Mouse (Mus musculus): ENCODE results near the gene Wasf2. TPM values are rescaled to one million over a fixed set of nuclear protein-coding genes. Genes with fewer than 3 reads are reported as not detected.

Wasf2 gene
- polyA plus RNA-seq, 1 experiment: 150 TPM

DNA sequence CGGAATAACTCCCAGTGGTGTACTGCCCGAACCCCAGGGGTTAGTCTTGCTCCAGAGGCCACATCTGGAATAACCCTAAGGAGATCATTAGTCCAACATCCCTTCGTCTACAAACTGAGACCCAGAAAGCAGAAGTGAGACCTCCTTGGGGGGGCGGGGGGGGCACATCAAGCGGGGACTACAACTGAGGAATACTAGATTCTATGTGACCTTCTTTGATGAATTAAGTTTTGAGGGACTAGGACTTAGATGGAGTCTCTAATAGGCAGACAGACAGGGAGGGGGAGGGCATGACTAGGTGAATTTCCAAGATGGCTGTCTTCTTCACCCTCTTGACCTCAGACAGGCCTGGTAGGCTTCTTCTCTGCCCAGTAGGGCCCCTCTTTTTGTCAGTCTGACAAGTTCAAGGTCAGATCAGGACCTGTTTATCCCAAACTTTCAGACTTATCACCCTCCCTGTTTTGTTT is 20.9 kb upstream of the Wasf2 start:
- H3K27ac ChIP-seq (ENCODE audit: insufficient read depth, low read depth, low read length): no peak overlapping the region
- TF ChIP-seq CTCF (IDR thresholded peaks at IDR 0.05; ENCODE audit: low read depth, low read length) (no peak), POLR2A (IDR thresholded peaks at IDR 0.05; ENCODE audit: borderline replicate concordance, low read depth, low read length) (no peak)
- H3K4me1 ChIP-seq (ENCODE audit: control insufficient read depth, insufficient read depth, low read length): 0 out of 2 replicates have a peak, but pooled peaks cover 2% of the 10 kb centered on the region
- no peak overlapping the region for H3K4me3 ChIP-seq (ENCODE audit: insufficient read depth, low read length)

DNA sequence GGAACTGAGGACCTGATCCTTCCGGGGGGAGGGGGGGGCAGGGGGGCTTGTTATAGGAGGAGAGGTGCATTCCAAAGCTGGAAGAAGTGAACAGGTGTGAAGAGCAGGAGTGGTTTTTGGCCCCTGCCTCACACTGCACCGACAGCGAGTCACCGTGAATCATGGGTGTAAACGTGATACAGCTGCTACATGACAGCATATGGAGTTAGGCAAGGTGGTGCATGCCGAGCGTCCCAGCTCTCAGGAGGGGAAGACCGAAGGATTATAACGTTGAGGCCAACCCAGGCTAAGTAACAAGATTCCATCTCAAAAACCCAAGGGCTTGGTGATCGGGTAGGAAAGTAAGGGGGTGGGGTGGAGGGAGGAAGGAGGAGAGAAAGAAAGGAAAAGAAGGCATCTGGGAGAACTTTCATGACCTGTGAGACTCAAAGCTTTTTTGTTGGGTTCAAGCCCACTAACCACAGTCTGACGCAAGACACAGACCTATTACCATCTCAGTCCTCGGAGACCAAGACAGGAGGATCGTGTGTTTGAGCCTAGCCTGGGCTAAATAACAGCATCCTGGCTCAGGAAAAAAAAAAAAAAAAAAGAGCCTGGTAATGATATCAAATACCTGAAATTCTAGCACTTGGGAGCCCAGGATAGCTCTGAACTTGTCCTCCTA is 18.0 kb upstream of the Wasf2 start:
- no peak overlapping the region for H3K4me3 ChIP-seq (ENCODE audit: insufficient read depth, low read length)
- peaks cover 9% of the 10 kb centered on the region for H3K4me1 ChIP-seq (ENCODE audit: control insufficient read depth, insufficient read depth, low read length)
- TF ChIP-seq POLR2A (IDR thresholded peaks at IDR 0.05; ENCODE audit: borderline replicate concordance, low read depth, low read length) (no peak), CTCF (IDR thresholded peaks at IDR 0.05; ENCODE audit: low read depth, low read length) (no peak)
- H3K27ac ChIP-seq (ENCODE audit: insufficient read depth, low read depth, low read length): no peak overlapping the region

DNA sequence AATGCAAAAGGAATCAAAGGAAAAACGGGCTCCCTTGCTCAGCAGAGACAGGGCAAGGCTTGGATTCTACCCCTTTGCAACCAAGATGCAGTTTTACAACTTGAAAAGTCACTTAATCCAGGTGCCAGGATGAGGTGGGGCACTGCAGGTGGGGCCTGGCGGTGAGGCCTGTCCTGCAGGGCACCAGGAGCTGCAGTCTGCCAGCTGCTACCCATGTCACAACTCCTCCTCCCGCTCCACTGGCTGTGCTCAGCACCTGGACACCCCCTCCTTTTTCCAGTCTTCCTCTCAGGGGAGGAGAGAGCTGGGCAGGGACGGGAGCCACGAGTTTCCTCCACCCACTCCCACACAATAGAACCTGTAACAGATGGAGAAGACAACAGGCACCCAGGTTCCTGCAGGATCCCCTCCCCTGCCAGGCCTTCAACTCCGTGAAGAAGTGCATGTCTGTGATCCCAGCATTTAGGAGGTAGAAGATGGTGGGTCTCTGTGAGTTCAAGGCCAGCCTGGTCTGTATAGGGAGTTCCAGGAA is 16.9 kb upstream of the Wasf2 start:
- Histone ChIP-seq H3K4me3 (ENCODE audit: insufficient read depth, low read length) (no peak overlapping the region), H3K4me1 (ENCODE audit: control insufficient read depth, insufficient read depth, low read length) (peaks cover 11% of the 10 kb centered on the region), H3K27ac (ENCODE audit: insufficient read depth, low read depth, low read length) (no peak overlapping the region)
- no peak for TF ChIP-seq CTCF (IDR thresholded peaks at IDR 0.05; ENCODE audit: low read depth, low read length)
- no peak for TF ChIP-seq POLR2A (IDR thresholded peaks at IDR 0.05; ENCODE audit: borderline replicate concordance, low read depth, low read length)

DNA sequence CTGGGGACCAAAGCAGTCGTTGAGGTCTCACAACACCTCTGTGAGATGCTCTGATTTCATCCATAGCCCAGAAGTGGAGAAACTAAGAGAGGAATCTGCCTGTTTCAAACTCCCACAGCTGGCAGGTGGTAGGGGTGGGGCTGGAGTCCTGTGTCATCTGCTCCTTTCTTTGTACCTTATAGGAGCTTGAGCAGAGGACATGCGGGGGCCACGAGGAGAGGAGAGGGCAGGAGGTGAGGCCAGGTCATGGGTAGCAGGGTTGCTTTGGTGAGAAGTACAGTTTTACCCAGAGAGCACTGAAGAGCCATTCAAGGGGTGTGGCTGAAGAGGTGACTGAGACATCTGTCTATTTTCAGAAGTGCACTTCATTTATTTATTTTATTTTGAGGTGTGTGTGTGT is 15.5 kb upstream of the Wasf2 start:
- Histone ChIP-seq H3K27ac (ENCODE audit: insufficient read depth, low read depth, low read length) (no peak overlapping the region), H3K4me3 (ENCODE audit: insufficient read depth, low read length) (no peak overlapping the region), H3K4me1 (ENCODE audit: control insufficient read depth, insufficient read depth, low read length) (peaks cover 10% of the 10 kb centered on the region)
- TF ChIP-seq POLR2A (IDR thresholded peaks at IDR 0.05; ENCODE audit: borderline replicate concordance, low read depth, low read length) (no peak), CTCF (IDR thresholded peaks at IDR 0.05; ENCODE audit: low read depth, low read length) (no peak)

- Histone ChIP-seq H3K4me3 (ENCODE audit: insufficient read depth, low read length) (no peak overlapping the region), H3K4me1 (ENCODE audit: control insufficient read depth, insufficient read depth, low read length) (peaks cover 10% of the 10 kb centered on the region), H3K27ac (ENCODE audit: insufficient read depth, low read depth, low read length) (no peak overlapping the region)
- TF ChIP-seq CTCF (IDR thresholded peaks at IDR 0.05; ENCODE audit: low read depth, low read length) (no peak), POLR2A (IDR thresholded peaks at IDR 0.05; ENCODE audit: borderline replicate concordance, low read depth, low read length) (no peak)
Measured at GRCm38 (mm10) chr4:133115721-133116429, 14.4 kb upstream of the Wasf2 start.

GRCm38 (mm10) chr4:133116756-133117470 is 13.4 kb upstream of the Wasf2 start:
- peak overlapping the region; percentile 88 for H3K27ac ChIP-seq (ENCODE audit: insufficient read depth, low read depth, low read length)
- H3K4me3 ChIP-seq (ENCODE audit: insufficient read depth, low read length): peak overlapping the region; percentile 47
- TF ChIP-seq CTCF (IDR thresholded peaks at IDR 0.05; ENCODE audit: low read depth, low read length) (no peak), POLR2A (IDR thresholded peaks at IDR 0.05; ENCODE audit: borderline replicate concordance, low read depth, low read length) (no peak)
- peaks cover 10% of the 10 kb centered on the region for H3K4me1 ChIP-seq (ENCODE audit: control insufficient read depth, insufficient read depth, low read length)

DNA sequence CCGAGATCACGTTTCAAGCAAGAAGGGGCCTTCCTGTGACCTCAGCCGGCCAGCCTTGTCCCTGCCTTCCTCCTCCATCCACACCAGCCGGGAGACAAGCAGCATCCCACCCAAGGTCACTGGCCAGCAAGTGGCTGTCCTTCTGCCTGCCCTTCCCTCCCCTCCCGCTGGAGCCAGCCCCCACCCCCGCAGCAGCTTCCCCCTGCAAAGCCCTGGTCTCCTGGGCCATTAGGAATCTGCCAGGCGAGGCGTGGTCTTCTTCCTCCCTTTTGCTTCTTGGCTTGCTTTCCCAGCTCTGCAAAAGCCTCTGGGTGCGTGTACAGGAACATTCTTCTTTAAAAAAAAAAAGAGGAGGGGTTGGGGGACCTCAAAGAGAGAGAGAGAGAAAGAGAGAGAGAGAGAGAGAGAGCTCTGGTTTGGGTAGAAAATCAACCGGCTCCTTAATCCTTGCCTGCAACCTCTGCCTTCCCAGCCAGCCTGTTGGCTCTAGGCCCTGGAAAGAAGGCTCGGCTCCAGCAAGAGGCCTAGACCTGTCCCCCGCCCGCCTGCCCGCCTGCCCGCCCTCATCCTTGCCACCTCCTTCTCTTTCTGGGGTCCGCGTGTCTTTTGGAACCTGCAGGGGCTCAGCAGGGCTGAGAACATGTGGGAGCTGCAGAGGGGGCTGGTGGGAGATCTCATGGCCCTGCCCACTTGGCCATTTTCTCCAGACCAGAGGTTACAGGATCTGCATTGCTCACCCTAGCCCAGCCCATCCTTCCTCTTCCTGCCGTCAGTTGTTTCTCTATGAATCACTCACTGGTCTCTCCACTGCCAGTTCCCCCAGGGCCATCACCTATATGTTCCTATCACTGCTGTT is 12.5 kb upstream of the Wasf2 start:
- Histone ChIP-seq H3K27ac (ENCODE audit: insufficient read depth, low read depth, low read length) (peak overlapping the region; percentile 88), H3K4me1 (ENCODE audit: control insufficient read depth, insufficient read depth, low read length) (peaks cover 10% of the 10 kb centered on the region)

DNA sequence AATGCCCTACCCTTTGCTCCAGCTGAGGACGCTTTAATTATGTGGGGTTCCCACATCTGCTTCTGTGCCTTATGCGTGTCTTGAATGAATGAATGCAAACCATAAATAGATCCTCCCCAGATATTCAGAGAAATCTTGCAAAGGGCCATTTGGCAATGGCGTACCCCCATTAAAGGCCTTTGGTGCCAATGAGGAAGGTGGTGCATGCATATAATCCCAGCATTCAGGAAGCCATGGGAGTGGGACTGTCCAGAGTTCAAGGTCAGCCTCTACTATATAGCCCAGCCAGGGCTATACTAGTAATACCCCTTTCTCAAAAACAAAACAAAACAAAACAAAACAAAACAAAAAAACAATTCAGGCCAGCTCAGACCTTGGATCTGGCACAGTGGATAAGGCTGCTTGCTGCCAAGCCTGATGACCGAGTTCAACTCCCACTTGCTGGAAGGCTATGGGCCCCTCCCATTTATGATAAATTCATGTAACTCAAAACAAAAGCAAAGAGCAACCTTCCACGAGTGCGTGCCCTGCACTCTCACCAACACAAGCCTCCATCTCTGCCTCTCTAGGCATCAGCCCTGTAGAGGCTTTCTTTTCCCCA is 11.4 kb upstream of the Wasf2 start:
- Histone ChIP-seq H3K4me1 (ENCODE audit: control insufficient read depth, insufficient read depth, low read length) (peaks cover 10% of the 10 kb centered on the region), H3K27ac (ENCODE audit: insufficient read depth, low read depth, low read length) (no peak overlapping the region), H3K4me3 (ENCODE audit: insufficient read depth, low read length) (no peak overlapping the region)
- TF ChIP-seq CTCF (IDR thresholded peaks at IDR 0.05; ENCODE audit: low read depth, low read length) (no peak), POLR2A (IDR thresholded peaks at IDR 0.05; ENCODE audit: borderline replicate concordance, low read depth, low read length) (no peak)

More for the DNA sequence above, 12.5 kb upstream of the Wasf2 start:
- peak overlapping the region; percentile 47 for H3K4me3 ChIP-seq (ENCODE audit: insufficient read depth, low read length)
- TF ChIP-seq CTCF (IDR thresholded peaks at IDR 0.05; ENCODE audit: low read depth, low read length) (no peak), POLR2A (IDR thresholded peaks at IDR 0.05; ENCODE audit: borderline replicate concordance, low read depth, low read length) (no peak)
